ENCODE assay signal across 17 mouse cellular contexts in the genomic region with DNA sequence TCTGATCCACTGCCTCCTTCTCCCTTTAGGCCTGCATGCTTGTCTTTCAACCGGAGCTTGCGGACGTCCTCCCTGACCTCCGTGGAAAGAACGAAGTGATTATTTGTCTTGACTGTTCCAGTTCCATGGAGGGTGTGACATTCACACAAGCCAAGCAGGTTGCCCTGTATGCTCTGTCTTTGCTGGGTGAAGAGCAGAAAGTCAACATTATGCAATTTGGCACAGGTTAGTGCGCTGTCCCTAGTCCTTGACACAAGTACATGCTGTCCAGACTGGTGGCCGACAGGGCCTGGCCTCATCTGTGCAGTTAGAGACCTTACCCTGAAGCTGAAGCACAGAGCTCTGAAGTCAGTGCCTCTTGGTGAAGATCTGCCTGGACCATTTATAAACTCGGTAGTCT. TPM values are rescaled to one million over a fixed set of nuclear protein-coding genes. Genes with fewer than 3 reads are reported as not detected.
DNase-seq lines count a peak whose midpoint lies in the region; ATAC-seq and TF ChIP-seq lines count a peak whose summit lies in the region.
"Had no signal": no experiment of that assay in that cellular context is flagged by ENCODE, and none has a peak within 500 bp of the region (broad histone marks: within the 10 kb centered on the region; RNA-seq: fewer than 3 reads in every experiment).

No protein-coding gene starts in this region.

- no peak overlapping the region for H3K4me3 ChIP-seq in liver, embryonic 14.5 days (ENCODE audit: insufficient read depth in 1 of 2, low read depth in 2 of 2, low read length in 2 of 2)
- H3K4me3 ChIP-seq in intestine, embryonic 16.5 days (ENCODE audit: low read length) = no peak overlapping the region
- H3K4me3 ChIP-seq: forebrain, embryonic 12.5 days; hindbrain, embryonic 13.5 days; intestine, embryonic 15.5 days had no signal

- ATAC-seq in liver, embryonic 14.5 days (ENCODE audit: insufficient read depth) = peak; percentile 59; the same call in 1 of the 2 replicates
- no peak for ATAC-seq in intestine, embryonic 16.5 days
- ATAC-seq: CD4-positive, CD25-positive, alpha-beta regulatory T cell, adult 4 months; intestine, embryonic 15.5 days had no signal

- H3K27me3 ChIP-seq in liver, embryonic 14.5 days (ENCODE audit: control insufficient read depth, insufficient read depth, low read length) = no peaks in the 10 kb centered on the region
- H3K27me3 ChIP-seq in intestine, embryonic 16.5 days (replicated peaks; ENCODE audit: control insufficient read depth, insufficient read depth, low read length) = no peaks in the 10 kb centered on the region
- H3K27me3 ChIP-seq: forebrain, embryonic 12.5 days; hindbrain, embryonic 13.5 days; intestine, embryonic 15.5 days had no signal

- no peaks in the 10 kb centered on the region for H3K4me1 ChIP-seq in liver, embryonic 14.5 days (replicated peaks; ENCODE audit: control insufficient read depth in 2 of 2, insufficient read depth in 2 of 2, low read length in 1 of 2)
- H3K4me1 ChIP-seq in intestine, embryonic 16.5 days (ENCODE audit: control insufficient read depth, insufficient read depth, low read length) = no peaks in the 10 kb centered on the region
- H3K4me1 ChIP-seq: forebrain, embryonic 12.5 days; hindbrain, embryonic 13.5 days; intestine, embryonic 15.5 days had no signal

- TF ChIP-seq CTCF in liver, embryonic 14.5 days (IDR thresholded peaks at IDR 0.05; ENCODE audit: low read depth) = no peak

- H3K36me3 ChIP-seq in liver, embryonic 14.5 days (replicated peaks; ENCODE audit: control insufficient read depth, insufficient read depth, low read depth) = no peaks in the 10 kb centered on the region
- H3K36me3 ChIP-seq in intestine, embryonic 16.5 days (ENCODE audit: control insufficient read depth, insufficient read depth, low read length) = no peaks in the 10 kb centered on the region
- H3K36me3 ChIP-seq: forebrain, embryonic 12.5 days; hindbrain, embryonic 13.5 days; intestine, embryonic 15.5 days had no signal

- no peaks in the 10 kb centered on the region for H3K9me3 ChIP-seq in liver, embryonic 14.5 days (ENCODE audit: control insufficient read depth, low read length)
- H3K9me3 ChIP-seq in intestine, embryonic 16.5 days (ENCODE audit: control insufficient read depth, low read length) = no peaks in the 10 kb centered on the region
- H3K9me3 ChIP-seq: forebrain, embryonic 12.5 days; G1E; hindbrain, embryonic 13.5 days; intestine, embryonic 15.5 days had no signal

- DNase-seq in adrenal gland, adult (ENCODE audit: inconsistent age in 2 of 2, low spot score in 1 of 2) = peak; percentile 34 to 70
- no peak for DNase-seq in adrenal gland, postnatal 25 days
- peak; percentile 4 for DNase-seq in kidney, adult 9 months
- no peak for DNase-seq in kidney, postnatal 25 days
- peak in 2 of 3 experiments; percentile 7 to 10 for DNase-seq in liver, embryonic 14.5 days (ENCODE audit: low read depth in 3 of 3, low spot score in 3 of 3)
- peak; percentile 43 for DNase-seq in lung, postnatal 36 days
- DNase-seq in MN1 (ENCODE audit: low spot score) = no peak
- DNase-seq: cerebellum, adult 11 months; cerebellum, postnatal 14 days; gastrocnemius, postnatal 14 days; left cerebral cortex, postnatal 4 days had no signal

- TF ChIP-seq EP300 in liver, embryonic 14.5 days (IDR thresholded peaks at IDR 0.05; ENCODE audit: low read depth) = no peak

- H3K27ac ChIP-seq in liver, embryonic 14.5 days = no peak overlapping the region
- H3K27ac ChIP-seq in intestine, embryonic 16.5 days (ENCODE audit: low read length) = no peak overlapping the region
- H3K27ac ChIP-seq: forebrain, embryonic 12.5 days; hindbrain, embryonic 13.5 days; intestine, embryonic 15.5 days had no signal

- H3K4me2 ChIP-seq in liver, embryonic 14.5 days (ENCODE audit: low read depth) = no peak overlapping the region
- H3K4me2 ChIP-seq in intestine, embryonic 16.5 days (ENCODE audit: low read depth, low read length) = no peak overlapping the region
- H3K4me2 ChIP-seq: forebrain, embryonic 12.5 days; hindbrain, embryonic 13.5 days; intestine, embryonic 15.5 days had no signal

- whole genome bisulfite sequencing in liver, embryonic 14.5 days (ENCODE audit: insufficient replicate concordance) = 69% methylated on average over 8 of the region's 8 CpGs
- WGBS in intestine, embryonic 16.5 days = 87% methylated on average over 8 of the region's 8 CpGs

- H3K9ac ChIP-seq in liver, embryonic 14.5 days (replicated peaks) = no peak overlapping the region
- no peak overlapping the region for H3K9ac ChIP-seq in intestine, embryonic 16.5 days (ENCODE audit: low read depth, low read length)
- H3K9ac ChIP-seq: forebrain, embryonic 12.5 days; hindbrain, embryonic 13.5 days; intestine, embryonic 15.5 days had no signal

RNA-seq across cellular contexts. Expression of a gene that starts 45.0 kb away (rescaled TPM):
- 31.9 and 39.1 TPM in 2 replicates for total RNA-seq in adrenal gland, postnatal 25 days (2021)
- 1.3 and 1.7 TPM in 2 replicates for polyA plus RNA-seq in liver, embryonic 14.5 days (2012; rRNA removed)
- polyA plus RNA-seq in liver, embryonic 14.5 days (2014; fragmentation: Nextera tagmentation; extraction: Ambion mirVana) = 1.8 TPM in 2 replicates
- 4.1 and 5.1 TPM in 2 replicates for polyA plus RNA-seq in intestine, embryonic 16.5 days (2015; fragmentation: Nextera tagmentation; extraction: Ambion mirVana)

RNA-seq across cellular contexts. Expression of a gene that starts 45.2 kb away (rescaled TPM):
- 13.5 and 13.7 TPM in 2 replicates for total RNA-seq in adrenal gland, postnatal 25 days (2021)
- polyA plus RNA-seq in liver, embryonic 14.5 days (2012; rRNA removed) = 1.9 and 4.2 TPM in 2 replicates
- polyA plus RNA-seq in liver, embryonic 14.5 days (2014; fragmentation: Nextera tagmentation; extraction: Ambion mirVana) = 3.9 and 4.0 TPM in 2 replicates
- 4.8 and 6.0 TPM in 2 replicates for polyA plus RNA-seq in intestine, embryonic 16.5 days (2015; fragmentation: Nextera tagmentation; extraction: Ambion mirVana)

RNA-seq across cellular contexts. Expression of a gene that starts 47.6 kb away (rescaled TPM):
- total RNA-seq in adrenal gland, postnatal 25 days (2021) = 30.0 and 37.5 TPM in 2 replicates
- polyA plus RNA-seq in liver, embryonic 14.5 days (2012; rRNA removed) = 7.2 and 8.9 TPM in 2 replicates
- 9.1 and 10.1 TPM in 2 replicates for polyA plus RNA-seq in liver, embryonic 14.5 days (2014; fragmentation: Nextera tagmentation; extraction: Ambion mirVana)
- polyA plus RNA-seq in intestine, embryonic 16.5 days (2015; fragmentation: Nextera tagmentation; extraction: Ambion mirVana) = 18.7 and 23.2 TPM in 2 replicates

Comparison
In these comparisons a context has a peak if more than half of its experiments do, and no peak if none do; other contexts are left out.
1. DNase-seq: peak in adrenal gland, adult (2 of 2), kidney, adult 9 months (single experiment), liver, embryonic 14.5 days (2 of 3) and lung, postnatal 36 days (single experiment); none in adrenal gland, postnatal 25 days (single experiment), kidney, postnatal 25 days (0 of 2) and MN1 (single experiment).